11 mouse cellular contexts compared by ENCODE assay signal in the genomic region with DNA sequence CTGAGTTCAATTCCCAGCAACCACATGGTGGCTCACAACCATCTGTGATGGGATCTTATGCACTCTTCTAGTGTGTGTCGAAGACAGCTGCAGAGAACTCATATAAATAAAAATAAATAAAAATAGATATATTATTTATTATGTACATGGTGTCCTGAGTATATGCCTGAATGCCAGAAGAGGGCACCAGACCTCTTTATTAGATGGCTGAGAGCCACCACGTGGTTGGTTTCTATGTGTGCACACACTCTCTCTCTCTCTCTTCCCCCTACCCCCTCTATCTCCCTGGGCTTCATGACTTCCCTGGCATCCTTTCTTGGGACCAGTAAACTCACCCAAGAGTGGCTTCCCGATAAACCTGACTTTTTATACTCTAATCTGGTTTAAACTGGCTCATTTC. TPM values are rescaled to one million over a fixed set of nuclear protein-coding genes. Genes with fewer than 3 reads are reported as not detected.
DNase-seq lines count a peak whose midpoint lies in the region; ATAC-seq and TF ChIP-seq lines count a peak whose summit lies in the region.
"Had no signal": no experiment of that assay in that cellular context is flagged by ENCODE, and none has a peak within 500 bp of the region (broad histone marks: within the 10 kb centered on the region; RNA-seq: fewer than 3 reads in every experiment).

No protein-coding gene starts in this region.

- peak; percentile 44 for DNase-seq in embryo, embryonic 10 days (ENCODE audit: low spot score)
- no peak for DNase-seq in embryo, embryonic 9.5 days (ENCODE audit: extremely low spot score)
- DNase-seq in left cerebral cortex, adult 2 months (ENCODE audit: extremely low spot score in 1 of 2, low spot score in 2 of 2), result no peak
- DNase-seq in left cerebral cortex, postnatal 36 days (ENCODE audit: low spot score in 2 of 2), result no peak
- peak; percentile 37 for DNase-seq in MEL (ENCODE audit: low read depth, low spot score)
- DNase-seq in hindbrain, postnatal 0 days (ENCODE audit: low spot score), result peak; percentile 74
- no peak for DNase-seq in layer of hippocampus, adult 9-11 months
- DNase-seq: liver, embryonic 13.5 days had no signal

- H3K79me2 ChIP-seq in MEL (ENCODE audit: control insufficient read depth, insufficient read depth, low read length, poor library complexity), result no peaks in the 10 kb centered on the region

- no peak for TF ChIP-seq POLR2A in MEL (IDR thresholded peaks at IDR 0.05; ENCODE audit: control insufficient read depth in 1 of 2, insufficient read depth in 1 of 2, low read depth in 1 of 2, low read length in 2 of 2, poor library complexity in 1 of 2)

- TF ChIP-seq CTCF in left cerebral cortex, adult 2 months (IDR thresholded peaks at IDR 0.05), result peak; percentile 47
- peak in 2 of 3 experiments; percentile 18 to 54; a peak in 4 of 6 replicates for TF ChIP-seq CTCF in MEL (IDR thresholded peaks at IDR 0.05 in 2 of 3, conservative IDR thresholded peaks at IDR 0.05 in 1 of 3; ENCODE audit: control insufficient read depth in 1 of 3, insufficient read depth in 1 of 3, low read depth in 2 of 3, low read length in 3 of 3, poor library complexity in 1 of 3, severe bottlenecking in 1 of 3)
- TF ChIP-seq CTCF in hindbrain, postnatal 0 days (IDR thresholded peaks at IDR 0.05; ENCODE audit: low read depth), result peak; percentile 65

- intact Hi-C loops in left cerebral cortex, adult 2 months (cut with DNase I), result loop anchor here (5.0 kb wide), 1 partner anchor 385 kb away; no protein-coding TSS in a partner anchor
- intact Hi-C loops in left cerebral cortex, postnatal 36 days (cut with DNase I), result no loop called here

- no peak for TF ChIP-seq EP300 in MEL (IDR thresholded peaks at IDR 0.05; ENCODE audit: low read depth in 1 of 2, low read length in 2 of 2)

- H3K4me1 ChIP-seq in MEL (ENCODE audit: control insufficient read depth in 1 of 2, insufficient read depth in 2 of 2, low read length in 2 of 2), result no peaks in the 10 kb centered on the region
- peaks cover 7% of the 10 kb centered on the region for H3K4me1 ChIP-seq in hindbrain, postnatal 0 days (ENCODE audit: insufficient read depth, low read length)
- H3K4me1 ChIP-seq: liver, embryonic 13.5 days had no signal

- no peaks in the 10 kb centered on the region for H3K36me3 ChIP-seq in MEL (ENCODE audit: control insufficient read depth in 1 of 2, insufficient read depth in 2 of 2, low read length in 2 of 2)
- no peaks in the 10 kb centered on the region for H3K36me3 ChIP-seq in hindbrain, postnatal 0 days (ENCODE audit: insufficient read depth, low read length)
- H3K36me3 ChIP-seq: liver, embryonic 13.5 days; stomach, embryonic 15.5 days had no signal

- peaks cover 7 to 23% of the 10 kb centered on the region in 2 experiments for H3K27me3 ChIP-seq in MEL (ENCODE audit: control insufficient read depth in 1 of 2, insufficient read depth in 2 of 2, low read length in 2 of 2)
- H3K27me3 ChIP-seq in hindbrain, postnatal 0 days (ENCODE audit: insufficient read depth, low read length), result no peaks in the 10 kb centered on the region
- H3K27me3 ChIP-seq: stomach, embryonic 15.5 days had no signal

- no peak overlapping the region for H3K4me2 ChIP-seq in hindbrain, postnatal 0 days (ENCODE audit: low read depth, low read length)
- H3K4me2 ChIP-seq: liver, embryonic 13.5 days; stomach, embryonic 15.5 days had no signal

- H3K27ac ChIP-seq in left cerebral cortex, adult 2 months, result no peak overlapping the region
- H3K27ac ChIP-seq in MEL (ENCODE audit: control insufficient read depth, low read depth, low read length), result no peak overlapping the region
- no peak overlapping the region for H3K27ac ChIP-seq in hindbrain, postnatal 0 days
- H3K27ac ChIP-seq: liver, embryonic 13.5 days; stomach, embryonic 15.5 days had no signal

- no peak overlapping the region for H3K9ac ChIP-seq in MEL (ENCODE audit: control insufficient read depth, low read depth, low read length, poor library complexity, severe bottlenecking)
- H3K9ac ChIP-seq in hindbrain, postnatal 0 days (replicated peaks; ENCODE audit: low read length), result no peak overlapping the region
- H3K9ac ChIP-seq: liver, embryonic 13.5 days; stomach, embryonic 15.5 days had no signal

- TF ChIP-seq RAD21 in MEL (IDR thresholded peaks at IDR 0.05; ENCODE audit: low read depth, low read length), result peak; percentile 46

- no peak for ATAC-seq in hindbrain, postnatal 0 days
- ATAC-seq in granulocyte monocyte progenitor cell, adult 5-6 weeks (replicated peaks; ENCODE audit: poor library complexity, severe bottlenecking), result no peak
- ATAC-seq: midbrain, embryonic 16.5 days had no signal

- no peak overlapping the region for H3K4me3 ChIP-seq in left cerebral cortex, adult 2 months
- no peak overlapping the region for H3K4me3 ChIP-seq in MEL (ENCODE audit: control insufficient read depth in 1 of 2, insufficient read depth in 1 of 2, low read depth in 2 of 2, low read length in 2 of 2)
- no peak overlapping the region for H3K4me3 ChIP-seq in hindbrain, postnatal 0 days (ENCODE audit: low read length)
- H3K4me3 ChIP-seq: liver, embryonic 13.5 days; stomach, embryonic 15.5 days had no signal

- no peaks in the 10 kb centered on the region for H3K9me3 ChIP-seq in MEL (replicated peaks; ENCODE audit: insufficient read depth, low read length)
- H3K9me3 ChIP-seq in hindbrain, postnatal 0 days (ENCODE audit: low read length), result no peaks in the 10 kb centered on the region
- H3K9me3 ChIP-seq: liver, embryonic 13.5 days; stomach, embryonic 15.5 days had no signal

- WGBS in hindbrain, postnatal 0 days, result 50% methylated on average over 3 of the region's 3 CpGs

TF ChIP-seq in MEL, 35 proteins besides CTCF, POLR2A, EP300 and RAD21:
- TF ChIP-seq ELF1 (IDR thresholded peaks at IDR 0.05; ENCODE audit: low read depth, low read length), result no peak
- peak; percentile 74 for TF ChIP-seq USF1 (IDR thresholded peaks at IDR 0.05; ENCODE audit: low read depth, low read length)
- TF ChIP-seq JUND (IDR thresholded peaks at IDR 0.05; ENCODE audit: low read depth, low read length), result no peak
- no peak for TF ChIP-seq RCOR1 (IDR thresholded peaks at IDR 0.05; ENCODE audit: low read depth, low read length)
- 0 out of 2 replicates have a peak, but pooled peaks have one; percentile 24 for TF ChIP-seq MXI1 (IDR thresholded peaks at IDR 0.05; ENCODE audit: low read depth, low read length)
- no peak for TF ChIP-seq ZMIZ1 (IDR thresholded peaks at IDR 0.05; ENCODE audit: low read depth, low read length)
- TF ChIP-seq GABPA (IDR thresholded peaks at IDR 0.05; ENCODE audit: low read depth, low read length), result no peak
- TF ChIP-seq MYC (IDR thresholded peaks at IDR 0.05; ENCODE audit: low read depth, low read length), result peak; percentile 88
- TF ChIP-seq POLR2AphosphoS2 (IDR thresholded peaks at IDR 0.05; ENCODE audit: low read length), result no peak
- no peak for TF ChIP-seq ZC3H11A (IDR thresholded peaks at IDR 0.05; ENCODE audit: low read depth, low read length)
- TF ChIP-seq USF2 (IDR thresholded peaks at IDR 0.05; ENCODE audit: borderline replicate concordance in 1 of 2, insufficient read depth in 1 of 2, low read depth in 1 of 2, low read length in 2 of 2), result no peak
- TF ChIP-seq SMC3 (IDR thresholded peaks at IDR 0.05; ENCODE audit: low read depth, low read length), result peak; percentile 41; the same call in 1 of the 2 replicates
- TF ChIP-seq MEF2A (IDR thresholded peaks at IDR 0.05; ENCODE audit: extremely low read depth, insufficient replicate concordance, low read depth, low read length, poor library complexity, severe bottlenecking), result no peak
- TF ChIP-seq ZKSCAN1 (IDR thresholded peaks at IDR 0.05; ENCODE audit: low read depth, low read length), result no peak
- TF ChIP-seq POLR2AphosphoS5 (IDR thresholded peaks at IDR 0.05; ENCODE audit: borderline replicate concordance, low read depth, low read length), result no peak
- TF ChIP-seq BHLHE40 (IDR thresholded peaks at IDR 0.05; ENCODE audit: borderline replicate concordance, low read depth, low read length), result no peak
- TF ChIP-seq MAX (IDR thresholded peaks at IDR 0.05; ENCODE audit: low read length), result no peak

RNA-seq across cellular contexts. Expression of a gene that starts 34.4 kb away (rescaled TPM):
- 10 to 100 TPM; 29.3 to 33.5 TPM for total RNA-seq in left cerebral cortex, adult 2 months (2021)
- total RNA-seq in left cerebral cortex, postnatal 36 days (2021), result 10 to 100 TPM; 25.5 to 26.8 TPM
- total RNA-seq in MEL (2012; rRNA removed), result 32.2 and 39.0 TPM in 2 replicates
- polyA plus RNA-seq in MEL (2012; ENCODE audit: insufficient read depth in 1 of 2, insufficient read length in 2 of 2, low read depth in 1 of 2, low replicate concordance in 2 of 2, missing spikeins in 1 of 2), result 10 to 100 TPM in 1 of 2 experiments, not detected in 1; 77.7 TPM
- 9.7 and 12.2 TPM in 2 replicates for total RNA-seq in hindbrain, postnatal 0 days (2014; rRNA removed)
- 42.4 and 46.6 TPM in 2 replicates for polyA plus RNA-seq in hindbrain, postnatal 0 days (2015; fragmentation: Nextera tagmentation; extraction: Ambion mirVana)
- total RNA-seq in granulocyte monocyte progenitor cell, adult 5-6 weeks (2014; fragmentation: Nextera tagmentation), result 30.4 and 44.8 TPM in 2 replicates
- 36.8 and 39.8 TPM in 2 replicates for total RNA-seq in granulocyte monocyte progenitor cell, adult 5-6 weeks (2017)

RNA-seq across cellular contexts. Expression of a gene that starts 57.5 kb away (rescaled TPM):
- 1 to 10 TPM; 3.9 to 6.0 TPM for total RNA-seq in left cerebral cortex, adult 2 months (2021)
- 1 to 10 TPM; 4.7 to 4.9 TPM for total RNA-seq in left cerebral cortex, postnatal 36 days (2021)
- total RNA-seq in MEL (2012; rRNA removed), result 3.8 and 4.1 TPM in 2 replicates
- 1 to 10 TPM in 1 of 2 experiments, not detected in 1; 5.1 TPM for polyA plus RNA-seq in MEL (2012; ENCODE audit: insufficient read depth in 1 of 2, insufficient read length in 2 of 2, low read depth in 1 of 2, low replicate concordance in 2 of 2, missing spikeins in 1 of 2)
- total RNA-seq in hindbrain, postnatal 0 days (2014; rRNA removed), result 22.8 and 25.3 TPM in 2 replicates
- 10.8 and 11.1 TPM in 2 replicates for polyA plus RNA-seq in hindbrain, postnatal 0 days (2015; fragmentation: Nextera tagmentation; extraction: Ambion mirVana)
- total RNA-seq in granulocyte monocyte progenitor cell, adult 5-6 weeks (2014; fragmentation: Nextera tagmentation), result 5.3 and 11.7 TPM in 2 replicates
- total RNA-seq in granulocyte monocyte progenitor cell, adult 5-6 weeks (2017), result 1.2 and 3.8 TPM in 2 replicates

Comparison
In these comparisons a context has a peak if more than half of its experiments do, and no peak if none do; other contexts are left out.
1. DNase-seq: peak in embryo, embryonic 10 days (single experiment), MEL (single experiment) and hindbrain, postnatal 0 days (single experiment); none in embryo, embryonic 9.5 days (single experiment), left cerebral cortex, adult 2 months (0 of 2), left cerebral cortex, postnatal 36 days (0 of 2) and layer of hippocampus, adult 9-11 months (single experiment).
2. Peak in every context shown above with its lines, with median percentiles within 50 percentile points of each other: CTCF ChIP-seq.